Mouse (Mus musculus) CD4-positive helper T cell, adult 2 months (primary cell): ENCODE measurements around the gene Ubap1.

ENCODE experiments used
- DNase-seq: peaks from one replicate; pipeline ENCODE4 v3.0.0-alpha.2; 2012; ENCODE audit warnings: low read depth, missing footprints, low spot score

Gene Ubap1

GRCm38 (mm10) chr4:41357154-41357553 lies 8.4 kb downstream of the Ubap1 start:
- DNase-seq, result no peak

GRCm38 (mm10) chr4:41358669-41359068 lies 9.9 kb downstream of the Ubap1 start:
- no peak for DNase-seq

- DNase-seq, result no peak
These were observed 10.6 kb downstream of the Ubap1 start for GRCm38 (mm10) chr4:41359358-41359757.

- no peak for DNase-seq
These were observed 12.3 kb downstream of the Ubap1 start for GRCm38 (mm10) chr4:41361059-41361458.

- no peak for DNase-seq
These were observed 19.4 kb downstream of the Ubap1 start for GRCm38 (mm10) chr4:41368198-41368597.

GRCm38 (mm10) chr4:41369702-41370437 lies 21.1 kb downstream of the Ubap1 start:
- DNase-seq, result no peak

GRCm38 (mm10) chr4:41377567-41377966 lies 28.8 kb downstream of the Ubap1 start:
- DNase-seq, result no peak

- DNase-seq, result no peak
These were observed 32.6 kb downstream of the Ubap1 start for GRCm38 (mm10) chr4:41381213-41381950.

- no peak for DNase-seq
These were observed 37.7 kb downstream of the Ubap1 start for GRCm38 (mm10) chr4:41386412-41386975.

- DNase-seq, result no peak
These were observed 39.1 kb downstream of the Ubap1 start for GRCm38 (mm10) chr4:41387755-41388469.

GRCm38 (mm10) chr4:41388616-41389015 lies 39.8 kb downstream of the Ubap1 start:
- no peak for DNase-seq

GRCm38 (mm10) chr4:41389240-41389639 lies 40.4 kb downstream of the Ubap1 start:
- no peak for DNase-seq

GRCm38 (mm10) chr4:41390122-41390521 lies 41.3 kb downstream of the Ubap1 start:
- peak; percentile 67 for DNase-seq

GRCm38 (mm10) chr4:41391015-41391414 lies 42.2 kb downstream of the Ubap1 start:
- no peak for DNase-seq

- no peak for DNase-seq
These were observed 45.9 kb downstream of the Ubap1 start for GRCm38 (mm10) chr4:41394651-41395050.

- no peak for DNase-seq
These were observed 49.6 kb downstream of the Ubap1 start for GRCm38 (mm10) chr4:41398353-41398752.

GRCm38 (mm10) chr4:41399904-41400303 lies 51.1 kb downstream of the Ubap1 start:
- no peak for DNase-seq

- no peak for DNase-seq
These were observed 52.4 kb downstream of the Ubap1 start for GRCm38 (mm10) chr4:41401167-41401566.

- DNase-seq, result no peak
These were observed 52.8 kb downstream of the Ubap1 start for GRCm38 (mm10) chr4:41401573-41401972.

GRCm38 (mm10) chr4:41406597-41406996 lies 57.8 kb downstream of the Ubap1 start:
- no peak for DNase-seq

GRCm38 (mm10) chr4:41407353-41407752 lies 58.6 kb downstream of the Ubap1 start:
- no peak for DNase-seq

- DNase-seq, result no peak
These were observed 60.5 kb downstream of the Ubap1 start for GRCm38 (mm10) chr4:41409341-41409740.
